Mouse (Mus musculus) left cerebral cortex, adult 6 months (tissue): ENCODE results near the gene Ppp1r7. TPM values are rescaled to one million over a fixed set of nuclear protein-coding genes. Genes with fewer than 3 reads are reported as not detected.

ENCODE experiments used
- long read RNA-seq, 2 experiments: library from polyadenylated mRNA; unstranded; transcript quantifications; one replicate each; pipeline ENCODE4 v2.0.0; 2019 to 2020
- polyA plus RNA-seq: library from polyadenylated mRNA; unstranded; fragments of <200 nt; fragmentation: Nextera tagmentation; gene quantifications from 2 replicates; pipeline ENCODE4 v1.2.3, GENCODE M21; 2021

The Ppp1r7 gene
- 43.6 and 60.3 TPM in 2 replicates for polyA plus RNA-seq
- long read RNA-seq, experiment 1, full-length matches to known transcripts = 275 of 319 reads
- long read RNA-seq, experiment 1, partial matches to known transcripts = 33 of 319 reads
- long read RNA-seq, experiment 1, other reads (novel, unspliced or antisense) = 11 of 319 reads
- long read RNA-seq, experiment 2, full-length matches to known transcripts = 72 of 110 reads
- long read RNA-seq, experiment 2, partial matches to known transcripts = 18 of 110 reads
- long read RNA-seq, experiment 2, other reads (novel, unspliced or antisense) = 20 of 110 reads

DNA sequence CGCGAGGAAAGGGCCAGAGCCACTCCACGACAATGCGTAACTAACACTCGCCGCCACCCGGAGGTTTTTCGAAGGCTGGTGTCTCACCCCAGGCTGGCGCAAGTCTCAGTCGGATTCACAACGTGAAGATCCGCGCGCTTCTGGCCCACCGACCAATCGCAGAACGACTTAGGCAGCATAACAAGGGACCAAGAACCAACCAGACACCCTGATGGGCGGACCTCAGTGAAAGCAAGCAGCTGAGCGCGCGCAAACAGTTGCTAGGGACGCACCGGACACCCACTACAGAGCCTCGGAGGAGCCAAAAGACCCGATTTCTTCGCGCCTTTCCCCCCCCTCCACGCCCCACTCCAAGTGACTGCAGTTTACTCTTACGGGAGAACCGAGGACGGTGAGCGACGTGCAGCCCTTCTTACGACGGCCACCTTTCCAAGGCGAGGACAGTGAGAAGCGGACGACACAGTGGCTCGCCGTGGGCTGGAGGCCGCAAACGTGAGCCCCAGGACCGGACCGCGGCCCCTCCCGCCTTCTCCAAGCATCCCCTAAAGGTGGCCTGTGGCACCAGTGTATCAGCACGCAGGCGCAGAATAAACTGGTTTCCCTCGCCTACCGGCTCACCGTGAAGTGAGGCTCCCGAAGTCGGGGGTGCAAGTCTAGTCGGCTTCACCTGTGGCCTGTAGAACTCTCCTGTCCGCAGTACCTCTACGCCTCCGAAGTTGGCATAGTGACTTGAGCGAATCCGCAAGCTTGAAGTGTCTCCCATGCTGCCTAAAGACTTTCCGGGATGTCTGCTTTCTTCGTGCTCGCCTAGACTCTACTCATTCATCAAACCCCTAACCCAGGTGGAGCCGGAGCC, at the start of gene Ppp1r7, which contains the start of gene Pask:
Ppp1r7 (plus strand) TSS at position 207 of the 856 bp plus-strand sequence.
Pask (minus strand) TSS at position 835 of the 856 bp plus-strand sequence.

DNA sequence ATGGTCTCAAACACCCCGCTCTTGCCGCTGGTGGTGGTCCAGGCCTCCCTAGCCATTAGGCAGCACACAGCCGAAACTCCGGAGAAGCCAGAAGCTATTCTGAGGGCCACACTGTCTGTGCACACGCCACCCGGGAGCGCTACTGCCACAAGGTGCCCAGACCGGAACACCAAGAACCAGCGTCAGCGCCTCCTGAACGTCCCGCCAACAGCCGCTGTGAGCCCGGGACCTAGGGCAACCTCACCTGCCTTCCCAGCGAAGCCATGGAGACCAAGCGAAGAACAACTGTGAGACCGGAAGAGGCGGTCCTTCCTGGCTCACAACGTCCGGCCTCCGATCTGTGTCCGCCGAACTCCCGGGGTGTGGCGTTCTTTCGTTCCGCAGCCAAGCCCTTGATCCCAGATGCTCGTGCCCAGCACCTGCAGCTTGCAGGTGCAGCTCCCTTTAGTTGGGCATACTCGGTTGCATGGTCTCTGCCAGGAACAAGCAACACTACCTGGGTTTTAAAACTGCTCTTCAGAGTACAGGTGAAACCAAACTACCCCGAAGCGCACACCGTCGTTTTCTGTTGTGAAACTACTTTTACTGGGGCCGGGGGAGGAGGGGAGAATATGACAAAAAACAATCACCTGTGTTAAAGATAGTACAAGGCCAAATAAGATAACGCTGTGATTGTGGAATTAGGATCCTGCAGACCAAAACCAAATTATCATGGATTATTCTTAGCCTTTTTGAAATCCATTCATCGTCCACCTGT, 36.9 kb upstream of the Ppp1r7 start, which contains the start of gene Mterf4:
Mterf4 (minus strand) TSS at position 335 of the 757 bp plus-strand sequence.

DNA sequence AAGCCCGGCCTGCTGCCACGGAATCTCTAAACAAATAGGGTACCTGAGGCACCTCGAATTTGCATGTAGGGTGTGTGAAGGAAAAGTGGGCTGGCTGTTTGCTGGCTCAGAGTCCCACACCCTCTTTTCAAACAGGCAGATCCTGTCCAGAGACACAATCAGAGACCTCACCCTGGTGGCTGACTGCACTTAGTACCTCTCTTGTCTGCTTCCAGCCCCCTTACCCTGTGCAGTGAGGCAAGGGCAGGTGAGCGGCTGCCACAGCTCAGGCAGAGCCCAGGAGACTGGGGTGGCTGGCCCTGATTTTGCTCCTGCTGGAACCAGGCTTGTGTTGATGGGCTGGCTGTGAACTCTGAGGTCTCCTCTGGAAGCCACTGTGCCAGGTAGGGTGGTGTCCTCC, 31.0 kb downstream of the Ppp1r7 start, which contains the start of gene Ano7:
Ano7 (plus strand) TSS at position 266 of the 400 bp plus-strand sequence.

Other genes starting within 250 kb of the Ppp1r7 start
- 203 and 209 TPM in 2 replicates for gene Kif1a, start 240.9 kb upstream of the Ppp1r7 start, polyA plus RNA-seq
- not detected in 2 replicates for gene Agxt, start 207.6 kb upstream of the Ppp1r7 start, polyA plus RNA-seq
- gene 2310007B03Rik, start 181.9 kb upstream of the Ppp1r7 start, polyA plus RNA-seq = 0.06 TPM in 1 of 2 replicates, not detected in the other
- 0.01 TPM in 1 of 2 replicates, not detected in the other for gene Crocc2, start 174.1 kb upstream of the Ppp1r7 start, polyA plus RNA-seq
- 1.4 and 2.1 TPM in 2 replicates for gene Sned1, start 107.0 kb upstream of the Ppp1r7 start, polyA plus RNA-seq
- 16.0 and 16.1 TPM in 2 replicates for gene Mterf4, start 36.9 kb upstream of the Ppp1r7 start, polyA plus RNA-seq
- 0.24 and 0.40 TPM in 2 replicates for gene Pask, start 628 bp downstream of the Ppp1r7 start, polyA plus RNA-seq
- 0.11 TPM in 1 of 2 replicates, not detected in the other for gene Ano7, start 31.1 kb downstream of the Ppp1r7 start, polyA plus RNA-seq
- 50.0 and 62.5 TPM in 2 replicates for gene Hdlbp, start 136.0 kb downstream of the Ppp1r7 start, polyA plus RNA-seq
- 3.8 and 3.9 TPM in 2 replicates for gene Farp2, start 169.2 kb downstream of the Ppp1r7 start, polyA plus RNA-seq